Mouse (Mus musculus) olfactory bulb, adult 2 months (tissue): ENCODE measurements around the gene Rab27a. TPM values are rescaled to one million over a fixed set of nuclear protein-coding genes. Genes with fewer than 3 reads are reported as not detected.
A peak's percentile ranks its signal among the peaks of the same experiment; 100 is the strongest.

ENCODE experiments used
- H3K27ac ChIP-seq: fragments of 200-500 bp; 2 replicates; pipeline ENCODE4 v1.5.1; 2012; ENCODE audit warnings: low read depth, low read length; ENCODE audit not compliant: insufficient read depth
- H3K4me1 ChIP-seq: fragments of 200-500 bp; 2 replicates; pipeline ENCODE4 v1.6.1; 2012; ENCODE audit warnings: low read length; ENCODE audit not compliant: control insufficient read depth, insufficient read depth
- H3K4me3 ChIP-seq: fragments of 200-500 bp; 2 replicates; pipeline ENCODE4 v1.5.1; 2012; ENCODE audit warnings: mild to moderate bottlenecking, low read depth, low read length, moderate library complexity; ENCODE audit not compliant: insufficient read depth
- CTCF ChIP-seq: fragments of 200-500 bp; IDR thresholded peaks from 2 replicates; pipeline ENCODE4 v1.5.1; 2012; ENCODE audit warnings: low read depth, mild to moderate bottlenecking, low read length, moderate library complexity; ENCODE audit not compliant: insufficient read depth
- POLR2A ChIP-seq: fragments of 200-500 bp; IDR thresholded peaks from 2 replicates; pipeline ENCODE4 v1.6.1; 2012; ENCODE audit warnings: mild to moderate bottlenecking, low read depth, low read length, moderate library complexity; ENCODE audit not compliant: insufficient read depth
- WGBS: fragments of 180-500 bp; shearing (Covaris S2); methylation state at CpG from one replicate; pipeline ENCODE4 v1.1.7; 2018; 5-methylcytosine and 5-hydroxymethylcytosine counted together
- polyA plus RNA-seq: library from polyadenylated mRNA; stranded (reverse); fragments of >200 nt; gene quantifications from 2 replicates; pipeline ENCODE4 v1.2.4, GENCODE M21; 2012; ENCODE audit warnings: low replicate concordance; ENCODE audit not compliant: missing spikeins, insufficient read depth, insufficient read length

The Rab27a gene
- polyA plus RNA-seq, 1 experiment, result not detected

DNA sequence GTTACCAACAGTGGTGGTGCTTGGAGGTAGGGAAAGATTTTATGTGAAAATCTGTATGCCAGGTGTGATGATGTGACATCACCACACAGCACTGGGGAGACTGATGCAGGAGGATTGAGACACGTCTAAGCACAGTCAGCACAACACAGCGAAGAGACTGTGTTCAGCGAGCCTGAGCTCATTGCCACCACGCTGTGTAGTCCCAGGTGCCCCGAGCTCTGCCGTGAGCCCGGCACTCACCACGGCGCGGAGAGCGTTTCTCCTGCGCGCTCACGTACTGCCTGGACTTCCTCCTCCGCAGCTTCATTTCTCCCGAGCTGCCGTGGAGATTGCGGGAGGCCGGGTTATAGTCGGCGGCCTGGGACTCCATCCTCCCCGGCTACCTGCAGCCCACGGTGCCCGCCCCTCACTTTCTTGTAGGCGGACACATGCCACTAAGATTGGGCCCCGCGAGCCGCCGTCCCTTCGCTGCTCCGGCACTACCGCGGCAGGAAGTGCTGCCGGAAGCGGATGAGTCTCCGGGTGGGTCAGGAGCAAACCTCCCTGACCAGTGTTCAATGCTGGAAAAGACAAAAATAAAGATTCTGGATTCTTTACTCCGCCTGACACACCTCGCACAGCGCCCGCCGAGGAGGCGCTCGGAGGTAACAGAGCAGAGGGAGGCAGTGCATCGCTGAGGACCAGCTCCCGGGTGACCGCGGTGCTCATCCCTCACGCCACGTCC, 5.3 kb upstream of the Rab27a start:
- H3K27ac ChIP-seq, result peak overlapping the region; percentile 70
- H3K4me3 ChIP-seq, result peak overlapping the region; percentile 91
- peaks cover 4% of the 10 kb centered on the region for H3K4me1 ChIP-seq
- TF ChIP-seq POLR2A (no peak; the same call in 1 of the 2 replicates), CTCF (no peak)
- WGBS, result under 1% methylated on average over 49 of the region's 49 CpGs

DNA sequence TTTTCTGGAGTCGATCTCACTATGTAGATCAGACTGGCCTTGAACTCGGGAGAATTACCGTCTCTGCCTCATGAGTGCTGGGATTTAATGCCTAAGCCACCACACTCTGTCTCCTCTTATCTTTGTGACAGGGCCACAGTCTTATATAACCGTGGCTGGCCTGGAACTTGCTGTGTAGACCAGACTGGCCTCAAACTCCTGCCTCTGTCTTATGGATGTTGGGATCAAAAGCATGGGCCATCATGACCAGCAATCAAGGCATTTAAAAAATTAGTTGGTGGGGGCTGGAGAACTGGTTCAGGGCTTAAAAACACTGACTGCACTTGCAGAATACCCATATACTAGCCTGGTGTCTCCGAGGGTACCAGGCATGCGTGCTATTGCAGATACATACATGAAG, 4.6 kb upstream of the Rab27a start, which contains the start of gene Pigb:
Pigb (minus strand) TSS at position 299 of the 400 bp plus-strand sequence.
- TF ChIP-seq CTCF (no peak), POLR2A (no peak)
- H3K4me3 ChIP-seq, result peak within 1 kb of the TSS; percentile 91
- peak within 1 kb of the TSS; percentile 70 for H3K27ac ChIP-seq
- peaks cover 8% of the 10 kb centered on the region for H3K4me1 ChIP-seq
- WGBS, result 32% methylated on average over 6 of the region's 6 CpGs

DNA sequence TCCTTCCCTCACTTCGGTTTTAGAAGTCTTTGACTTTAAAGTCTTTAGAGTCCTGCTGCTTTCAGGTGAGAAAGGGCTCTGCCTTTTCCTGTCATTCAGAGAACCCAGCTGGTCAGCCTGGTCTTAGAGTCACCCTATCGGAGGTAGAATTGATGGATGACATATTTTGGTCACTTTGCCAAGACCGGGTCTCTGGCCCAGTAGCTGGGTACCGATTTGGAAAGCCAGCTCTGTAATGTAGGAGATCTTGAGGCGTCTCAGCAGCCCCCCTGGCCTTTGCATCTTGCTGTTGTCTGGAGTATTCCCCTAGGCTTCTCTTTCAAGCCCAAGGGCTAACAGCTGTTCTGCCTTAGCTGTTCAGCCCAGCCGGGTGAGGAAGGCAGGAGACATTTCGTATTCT, 550 bp downstream of the Rab27a start:
- no peak overlapping the region for H3K27ac ChIP-seq

DNA sequence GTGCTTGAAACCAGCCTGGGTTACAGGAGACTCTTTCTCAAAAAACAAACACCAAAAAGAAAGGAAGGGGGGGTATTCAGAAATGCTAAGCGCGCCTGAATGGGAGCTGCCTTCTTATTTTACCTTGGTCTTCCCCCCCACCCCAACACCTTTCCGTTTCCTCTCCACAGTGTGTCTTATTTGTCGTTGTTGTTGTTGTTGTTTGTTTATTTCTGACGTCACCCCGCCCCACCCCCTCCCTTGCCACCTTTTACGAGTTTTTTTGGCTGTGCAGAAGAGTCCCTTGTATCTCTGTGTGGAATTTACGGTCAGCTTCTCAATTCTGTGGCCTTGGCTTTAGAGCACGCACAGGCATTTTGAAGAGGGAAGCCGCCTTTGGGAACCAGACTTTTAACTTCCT, 1.1 kb downstream of the Rab27a start:
- 87% methylated on average over 10 of the region's 10 CpGs for WGBS
- TF ChIP-seq POLR2A, result no peak
- Histone ChIP-seq H3K4me3 (peak overlapping the region; percentile 58; the same call in 1 of the 2 replicates), H3K27ac (no peak overlapping the region), H3K4me1 (peaks cover 11% of the 10 kb centered on the region)

More for the DNA sequence above, 550 bp downstream of the Rab27a start:
- 13% methylated on average over 7 of the region's 7 CpGs for WGBS
- no peak for TF ChIP-seq CTCF
- no peak for TF ChIP-seq POLR2A
- peaks cover 11% of the 10 kb centered on the region for H3K4me1 ChIP-seq
- H3K4me3 ChIP-seq, result peak overlapping the region; percentile 58

DNA sequence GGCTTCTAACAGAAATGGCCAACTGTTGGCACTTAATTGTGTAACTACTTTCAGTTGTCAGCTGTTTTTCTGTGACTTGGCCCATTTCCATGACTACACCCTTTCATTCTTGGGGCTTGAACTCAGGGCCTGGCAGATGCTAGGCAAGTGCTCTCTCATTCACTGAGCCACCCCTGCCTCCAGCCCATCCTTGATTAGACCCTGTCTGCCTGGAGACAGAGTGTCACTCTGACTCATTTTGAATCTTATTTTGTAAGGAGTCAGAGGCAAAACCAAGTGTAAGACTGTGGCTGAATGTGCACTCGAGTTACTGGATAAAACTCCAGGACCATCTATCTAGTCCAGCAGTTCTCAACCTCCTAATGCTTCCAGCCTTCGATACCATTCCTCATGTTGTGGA, 3.3 kb downstream of the Rab27a start:
- Histone ChIP-seq H3K4me3 (no peak overlapping the region), H3K27ac (no peak overlapping the region), H3K4me1 (peaks cover 11% of the 10 kb centered on the region)
- TF ChIP-seq POLR2A (no peak), CTCF (no peak)
- WGBS, result 86% methylated on average over 2 of the region's 2 CpGs

DNA sequence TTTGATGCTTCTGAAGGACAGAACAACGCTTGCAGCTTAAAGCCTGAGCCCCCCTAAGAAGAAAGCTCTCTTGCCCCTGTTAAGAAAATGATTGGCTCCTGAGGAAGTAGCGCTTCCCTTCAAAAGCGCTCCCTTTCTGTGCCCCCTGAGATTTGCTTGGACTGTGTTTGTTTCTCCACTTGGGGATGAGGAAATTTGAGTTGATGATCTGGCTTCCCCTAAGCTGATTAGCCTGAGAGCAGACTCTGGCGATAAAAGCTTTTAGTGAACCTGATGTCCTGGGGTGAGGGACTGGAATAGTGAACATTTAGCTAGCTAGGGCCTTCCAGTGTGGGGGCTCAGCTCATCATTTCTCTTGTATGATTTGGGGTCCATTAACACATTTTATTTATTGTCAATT, 4.3 kb downstream of the Rab27a start:
- Histone ChIP-seq H3K4me1 (peaks cover 11% of the 10 kb centered on the region), H3K27ac (no peak overlapping the region), H3K4me3 (no peak overlapping the region)
- WGBS, result 55% methylated on average over 4 of the region's 4 CpGs
- no peak for TF ChIP-seq POLR2A
- TF ChIP-seq CTCF, result no peak

DNA sequence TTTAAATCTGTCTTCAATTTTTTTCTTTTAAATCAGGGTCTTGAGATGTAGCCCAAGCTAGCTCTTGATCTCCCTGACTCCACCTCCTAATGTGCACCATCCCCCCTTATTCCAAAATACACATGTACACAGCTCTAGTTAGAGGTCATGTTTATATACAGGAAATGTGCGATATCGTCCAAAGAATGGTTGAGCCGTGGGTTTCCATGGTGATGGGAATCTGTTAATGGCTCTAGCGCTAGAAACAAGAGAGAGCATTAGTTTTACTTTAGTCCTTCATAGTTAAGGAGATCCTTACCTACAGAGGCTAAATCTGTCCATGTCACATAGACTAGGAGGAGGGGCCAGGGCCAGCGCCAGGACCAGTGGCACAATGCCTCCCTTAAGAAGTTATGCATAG, 5.2 kb downstream of the Rab27a start:
- Histone ChIP-seq H3K4me1 (peaks cover 6% of the 10 kb centered on the region), H3K27ac (no peak overlapping the region), H3K4me3 (no peak overlapping the region)
- TF ChIP-seq CTCF (no peak), POLR2A (no peak)
- 37% methylated on average over 5 of the region's 5 CpGs for WGBS

DNA sequence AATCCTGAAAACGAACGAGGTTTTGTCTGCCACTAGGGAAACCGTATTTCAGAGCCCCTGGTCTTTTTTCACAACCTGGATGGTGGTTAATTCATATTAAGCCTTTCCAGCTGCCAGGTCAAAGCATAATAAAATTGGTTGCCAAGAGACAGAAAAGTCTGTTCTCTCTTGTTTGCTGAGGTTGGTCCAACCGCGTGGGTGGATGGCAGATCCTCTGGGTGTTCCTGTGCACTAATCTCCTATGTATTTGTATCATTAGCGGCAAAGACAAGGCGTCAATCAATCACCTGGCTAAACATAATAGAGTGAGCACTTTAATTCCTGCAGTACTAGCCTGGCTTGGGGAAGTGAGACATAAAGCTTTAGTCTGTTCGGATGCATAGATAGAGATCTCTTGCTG, 6.0 kb downstream of the Rab27a start:
- TF ChIP-seq CTCF (no peak), POLR2A (no peak)
- Histone ChIP-seq H3K27ac (no peak overlapping the region), H3K4me3 (no peak overlapping the region), H3K4me1 (peaks cover 3% of the 10 kb centered on the region)
- 51% methylated on average over 8 of the region's 8 CpGs for WGBS

DNA sequence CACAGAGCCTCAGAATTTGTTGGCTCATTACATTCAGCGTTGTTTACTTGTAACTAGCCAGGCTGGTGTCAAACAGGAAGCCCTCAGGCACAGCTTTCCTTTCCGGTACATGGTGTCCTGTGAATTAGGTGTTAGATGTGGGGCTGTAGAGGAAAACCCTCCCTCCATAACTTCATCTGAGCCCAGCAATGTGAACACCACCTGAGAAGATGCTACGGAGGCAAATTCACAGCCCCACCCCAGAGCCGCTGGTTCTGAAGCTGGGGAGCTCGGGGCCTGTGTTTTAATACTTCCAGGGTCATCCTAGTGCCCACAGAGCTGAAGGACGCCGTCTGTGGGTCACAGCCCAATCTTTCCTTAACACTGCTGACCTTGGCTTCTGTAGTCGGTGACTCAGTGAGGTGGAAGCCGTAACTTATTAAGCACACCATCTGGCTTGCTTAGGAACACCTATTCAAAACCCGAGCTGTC, 10.8 kb downstream of the Rab27a start:
- H3K4me3 ChIP-seq, result no peak overlapping the region
- no peaks in the 10 kb centered on the region for H3K4me1 ChIP-seq
- TF ChIP-seq CTCF, result no peak
- no peak for TF ChIP-seq POLR2A
- WGBS, result 72% methylated on average over 10 of the region's 10 CpGs
- H3K27ac ChIP-seq, result no peak overlapping the region

DNA sequence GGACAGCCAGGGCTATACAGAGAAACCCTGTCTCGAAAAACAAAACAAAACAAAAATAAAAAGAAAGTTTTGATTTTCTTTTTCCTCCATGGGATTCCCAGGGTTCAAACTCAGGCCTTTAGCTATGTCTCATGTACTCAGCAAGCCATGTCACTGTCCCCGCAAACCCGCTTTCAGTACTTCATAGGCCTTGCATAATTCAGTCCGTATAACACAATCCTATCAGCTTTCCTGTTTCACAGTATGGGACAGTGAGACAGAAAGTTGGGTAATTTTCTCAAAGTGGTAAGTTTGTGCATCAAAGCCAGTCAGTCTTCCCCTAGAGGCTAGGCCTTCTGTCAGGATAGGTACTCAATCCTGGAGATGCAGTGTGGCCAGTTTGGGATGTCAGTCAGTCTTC, 14.6 kb downstream of the Rab27a start:
- peaks cover 3% of the 10 kb centered on the region; the same call in 1 of the 2 replicates for H3K4me1 ChIP-seq
- 93% methylated on average over 4 of the region's 4 CpGs for WGBS
- no peak overlapping the region for H3K27ac ChIP-seq
- TF ChIP-seq CTCF, result no peak
- H3K4me3 ChIP-seq, result no peak overlapping the region
